Mouse (Mus musculus): ENCODE measurements around the gene Cog6. TPM values are rescaled to one million over a fixed set of nuclear protein-coding genes. Genes with fewer than 3 reads are reported as not detected.

Cog6 gene
- polyA plus RNA-seq, 1 experiment from 2014 or later, result 52.1 TPM

- H3K27me3 ChIP-seq, result no peaks in the 10 kb centered on the region
- H3K4me1 ChIP-seq, result no peaks in the 10 kb centered on the region
- H3K36me3 ChIP-seq, result no peaks in the 10 kb centered on the region
- H3K9ac ChIP-seq, result no peak overlapping the region
- no peak overlapping the region for H3K4me3 ChIP-seq
- WGBS, result 36% methylated on average over 6 of the region's 6 CpGs
- H3K4me2 ChIP-seq (replicated peaks), result no peak overlapping the region
- H3K9me3 ChIP-seq, result no peaks in the 10 kb centered on the region
- H3K27ac ChIP-seq, result no peak overlapping the region
- ATAC-seq (ENCODE audit: insufficient number of reproducible peaks, insufficient read depth, low FRiP score, low TSS enrichment), result no peak
Measured at GRCm38 (mm10) chr3:53031586-53031985, 14.5 kb upstream of the Cog6 start.

- Histone ChIP-seq H3K9me3 (no peaks in the 10 kb centered on the region), H3K9ac (no peak overlapping the region), H3K4me1 (no peaks in the 10 kb centered on the region), H3K36me3 (no peaks in the 10 kb centered on the region), H3K4me2 (replicated peaks) (no peak overlapping the region), H3K4me3 (no peak overlapping the region), H3K27me3 (no peaks in the 10 kb centered on the region), H3K27ac (no peak overlapping the region)
- WGBS, result 18% methylated on average over 7 of the region's 7 CpGs
- no peak for ATAC-seq (ENCODE audit: insufficient number of reproducible peaks, insufficient read depth, low FRiP score, low TSS enrichment)
Measured at GRCm38 (mm10) chr3:53029046-53029445, 12.0 kb upstream of the Cog6 start.

- no peak for ATAC-seq (ENCODE audit: insufficient number of reproducible peaks, insufficient read depth, low FRiP score, low TSS enrichment)
- H3K27ac ChIP-seq, result no peak overlapping the region
- no peaks in the 10 kb centered on the region for H3K9me3 ChIP-seq
- H3K27me3 ChIP-seq, result no peaks in the 10 kb centered on the region
- no peak overlapping the region for H3K4me2 ChIP-seq (replicated peaks)
- no peaks in the 10 kb centered on the region for H3K36me3 ChIP-seq
- 76% methylated on average over 4 of the region's 4 CpGs for WGBS
- H3K4me1 ChIP-seq, result no peaks in the 10 kb centered on the region
- H3K4me3 ChIP-seq, result no peak overlapping the region
- no peak overlapping the region for H3K9ac ChIP-seq
Measured at GRCm38 (mm10) chr3:53027333-53027732, 10.3 kb upstream of the Cog6 start.

DNA sequence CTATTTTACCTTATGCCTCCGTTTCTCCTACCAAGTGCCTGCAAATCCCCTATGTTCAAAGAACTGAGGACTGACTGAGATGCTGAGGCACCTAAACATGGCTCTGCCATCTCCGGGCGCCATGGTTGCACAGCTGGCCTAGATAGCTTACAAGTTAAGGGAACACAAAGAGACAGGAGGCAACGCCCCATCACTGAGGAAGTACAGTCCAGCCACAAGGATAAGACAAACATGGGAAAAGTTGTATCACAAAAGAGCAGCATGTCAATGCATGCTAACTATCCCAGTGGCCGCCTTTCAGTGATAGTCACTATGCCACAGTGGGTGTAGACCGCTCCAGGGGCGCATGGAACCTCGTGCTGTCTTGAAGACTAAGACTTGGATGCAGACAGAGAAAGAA is 9.6 kb downstream of the Cog6 start:
- Histone ChIP-seq H3K27me3 (no peaks in the 10 kb centered on the region), H3K27ac (no peak overlapping the region), H3K4me3 (no peak overlapping the region), H3K9me3 (no peaks in the 10 kb centered on the region), H3K9ac (no peak overlapping the region), H3K36me3 (peaks cover 35% of the 10 kb centered on the region), H3K4me1 (no peaks in the 10 kb centered on the region), H3K4me2 (replicated peaks) (no peak overlapping the region)
- ATAC-seq (ENCODE audit: insufficient number of reproducible peaks, insufficient read depth, low FRiP score, low TSS enrichment), result no peak
- 91% methylated on average over 8 of the region's 8 CpGs for WGBS

DNA sequence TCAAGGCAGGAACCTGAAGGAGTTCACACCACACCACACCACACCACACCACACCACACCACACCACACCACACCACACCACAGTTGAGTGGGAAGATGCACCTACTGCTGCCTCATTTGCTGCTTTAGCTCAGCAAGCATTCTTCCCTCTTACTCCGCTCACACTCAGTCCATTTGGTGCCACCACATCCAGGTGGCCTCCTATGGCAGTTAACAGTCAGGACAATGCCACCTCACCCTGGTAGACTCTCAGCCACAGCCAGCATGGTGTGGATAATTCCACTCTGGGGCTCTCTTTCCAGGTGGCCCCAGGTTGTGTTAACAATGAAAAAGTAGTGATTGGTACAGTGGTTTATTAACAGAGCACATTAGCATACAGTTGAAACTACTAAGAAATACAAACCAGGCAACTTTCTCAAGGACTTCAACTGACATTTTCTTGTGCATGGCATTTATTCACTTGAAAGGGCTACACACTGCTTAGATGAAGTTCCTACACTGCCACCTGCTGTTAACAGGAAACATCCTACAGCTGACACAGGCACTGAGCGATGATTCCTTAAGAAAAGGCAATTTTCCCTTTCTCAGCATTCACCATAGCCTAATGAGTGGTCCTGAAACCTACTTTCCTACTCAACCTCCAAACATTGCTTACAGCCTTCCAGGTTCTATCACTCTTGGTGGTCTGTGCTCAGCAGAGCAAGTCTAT is 12.5 kb downstream of the Cog6 start:
- WGBS, result 54% methylated on average over 2 of the region's 2 CpGs

GRCm38 (mm10) chr3:53002076-53002475 is 15.0 kb downstream of the Cog6 start:
- H3K36me3 ChIP-seq, result peaks cover 40% of the 10 kb centered on the region
- H3K9me3 ChIP-seq, result no peaks in the 10 kb centered on the region
- H3K27ac ChIP-seq, result no peak overlapping the region
- H3K9ac ChIP-seq, result no peak overlapping the region
- no peaks in the 10 kb centered on the region for H3K27me3 ChIP-seq
- ATAC-seq (ENCODE audit: insufficient number of reproducible peaks, insufficient read depth, low FRiP score, low TSS enrichment), result no peak
- 52% methylated on average over 6 of the region's 6 CpGs for WGBS
- H3K4me2 ChIP-seq (replicated peaks), result no peak overlapping the region
- no peaks in the 10 kb centered on the region for H3K4me1 ChIP-seq
- no peak overlapping the region for H3K4me3 ChIP-seq

More for the DNA sequence above, 12.5 kb downstream of the Cog6 start:
- H3K9me3 ChIP-seq, result no peaks in the 10 kb centered on the region
- H3K9ac ChIP-seq, result 0 out of 2 replicates have a peak overlapping the region, but pooled peaks have one; percentile 4
- no peaks in the 10 kb centered on the region for H3K27me3 ChIP-seq
- no peaks in the 10 kb centered on the region for H3K4me1 ChIP-seq
- H3K4me3 ChIP-seq, result no peak overlapping the region
- H3K36me3 ChIP-seq, result peaks cover 46% of the 10 kb centered on the region
- H3K4me2 ChIP-seq (replicated peaks), result no peak overlapping the region
- no peak overlapping the region for H3K27ac ChIP-seq
- ATAC-seq (ENCODE audit: insufficient number of reproducible peaks, insufficient read depth, low FRiP score, low TSS enrichment), result no peak

- H3K4me1 ChIP-seq, result no peaks in the 10 kb centered on the region
- H3K9me3 ChIP-seq, result no peaks in the 10 kb centered on the region
- H3K4me3 ChIP-seq, result no peak overlapping the region
- no peak for ATAC-seq (ENCODE audit: insufficient number of reproducible peaks, insufficient read depth, low FRiP score, low TSS enrichment)
- H3K9ac ChIP-seq, result no peak overlapping the region
- 82% methylated on average over 3 of the region's 3 CpGs for WGBS
- no peak overlapping the region for H3K27ac ChIP-seq
- H3K36me3 ChIP-seq, result peaks cover 42% of the 10 kb centered on the region
- no peaks in the 10 kb centered on the region for H3K27me3 ChIP-seq
- H3K4me2 ChIP-seq (replicated peaks), result no peak overlapping the region
Measured at GRCm38 (mm10) chr3:52999996-53000395, 17.0 kb downstream of the Cog6 start.

DNA sequence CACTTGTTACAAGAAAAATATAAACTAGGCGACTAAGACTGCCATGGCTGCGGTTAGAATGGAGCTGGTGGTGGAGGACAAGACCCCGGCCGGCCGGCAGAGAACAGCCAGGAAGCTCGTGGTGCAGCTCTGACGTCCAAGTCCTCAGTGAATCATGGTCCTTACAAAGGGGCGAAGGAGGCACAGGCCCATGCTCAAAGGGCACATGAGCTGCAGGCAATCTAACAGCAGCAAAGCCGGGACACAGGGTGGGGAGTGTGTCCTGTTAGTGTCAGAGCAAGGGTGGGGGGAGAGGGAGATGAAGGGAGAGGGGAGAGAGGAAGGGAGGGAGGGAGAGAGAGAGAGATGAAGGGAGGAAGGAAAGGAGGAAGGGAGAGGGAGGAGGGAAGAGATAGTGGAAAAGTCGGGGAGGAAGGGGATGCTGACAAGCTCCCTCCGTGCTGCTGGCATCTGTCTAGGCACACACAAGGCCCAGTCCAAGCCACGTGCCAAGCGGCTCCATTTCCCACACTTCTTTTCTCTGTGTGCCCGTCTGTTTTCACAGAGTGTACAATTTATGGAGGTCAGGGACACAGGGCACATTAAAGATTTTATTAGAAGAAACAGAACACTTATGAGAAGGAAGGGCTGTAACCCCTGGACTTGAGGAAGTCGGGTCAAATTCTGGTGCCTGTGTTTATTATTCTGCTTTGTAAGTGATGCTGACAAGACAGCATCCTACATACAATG is 17.9 kb downstream of the Cog6 start:
- H3K4me3 ChIP-seq, result no peak overlapping the region
- H3K27me3 ChIP-seq, result no peaks in the 10 kb centered on the region
- no peak overlapping the region for H3K4me2 ChIP-seq (replicated peaks)
- no peaks in the 10 kb centered on the region for H3K9me3 ChIP-seq
- no peak overlapping the region for H3K27ac ChIP-seq
- peaks cover 42% of the 10 kb centered on the region for H3K36me3 ChIP-seq
- H3K4me1 ChIP-seq, result no peaks in the 10 kb centered on the region
- no peak for ATAC-seq (ENCODE audit: insufficient number of reproducible peaks, insufficient read depth, low FRiP score, low TSS enrichment)
- H3K9ac ChIP-seq, result no peak overlapping the region
- 80% methylated on average over 15 of the region's 15 CpGs for WGBS

GRCm38 (mm10) chr3:52997381-52997780 is 19.7 kb downstream of the Cog6 start:
- Histone ChIP-seq H3K4me2 (replicated peaks) (no peak overlapping the region), H3K9ac (no peak overlapping the region), H3K27me3 (no peaks in the 10 kb centered on the region), H3K27ac (no peak overlapping the region), H3K4me1 (no peaks in the 10 kb centered on the region), H3K9me3 (no peaks in the 10 kb centered on the region), H3K36me3 (peaks cover 53% of the 10 kb centered on the region), H3K4me3 (no peak overlapping the region)
- 63% methylated on average over 1 of the region's 1 CpGs for WGBS
- ATAC-seq (ENCODE audit: insufficient number of reproducible peaks, insufficient read depth, low FRiP score, low TSS enrichment), result no peak

- no peak for ATAC-seq (ENCODE audit: insufficient number of reproducible peaks, insufficient read depth, low FRiP score, low TSS enrichment)
- H3K4me1 ChIP-seq, result no peaks in the 10 kb centered on the region
- H3K27ac ChIP-seq, result no peak overlapping the region
- no peak overlapping the region for H3K4me2 ChIP-seq (replicated peaks)
- WGBS, result 90% methylated on average over 5 of the region's 5 CpGs
- no peaks in the 10 kb centered on the region for H3K9me3 ChIP-seq
- no peaks in the 10 kb centered on the region for H3K27me3 ChIP-seq
- H3K36me3 ChIP-seq, result peaks cover 52% of the 10 kb centered on the region
- no peak overlapping the region for H3K4me3 ChIP-seq
- no peak overlapping the region for H3K9ac ChIP-seq
Measured at GRCm38 (mm10) chr3:52996635-52997034, 20.4 kb downstream of the Cog6 start.

DNA sequence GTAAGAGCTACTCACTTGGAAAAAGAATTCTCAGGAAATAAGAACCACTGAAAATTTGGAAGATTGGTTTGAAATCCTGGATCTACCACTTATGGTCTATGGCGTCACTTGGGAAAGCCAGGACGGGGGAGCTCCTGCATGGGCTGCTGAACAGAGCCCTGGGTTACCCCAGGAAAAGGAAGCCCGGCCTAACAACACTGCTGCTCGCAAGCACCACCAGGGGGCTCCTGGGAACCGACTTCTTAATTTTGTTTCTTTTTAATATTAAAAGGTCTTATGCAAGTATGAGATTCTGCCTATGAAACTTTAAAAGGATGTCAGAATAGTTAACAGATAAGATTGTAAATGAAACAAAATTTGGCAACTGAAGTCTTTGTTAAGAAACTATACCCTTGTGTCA is 22.4 kb downstream of the Cog6 start:
- H3K27ac ChIP-seq, result no peak overlapping the region
- no peak overlapping the region for H3K4me2 ChIP-seq (replicated peaks)
- H3K4me3 ChIP-seq, result no peak overlapping the region
- no peak for ATAC-seq (ENCODE audit: insufficient number of reproducible peaks, insufficient read depth, low FRiP score, low TSS enrichment)
- WGBS, result 66% methylated on average over 5 of the region's 5 CpGs
- H3K27me3 ChIP-seq, result no peaks in the 10 kb centered on the region
- peaks cover 47% of the 10 kb centered on the region for H3K36me3 ChIP-seq
- no peaks in the 10 kb centered on the region for H3K4me1 ChIP-seq
- H3K9ac ChIP-seq, result no peak overlapping the region
- H3K9me3 ChIP-seq, result no peaks in the 10 kb centered on the region

DNA sequence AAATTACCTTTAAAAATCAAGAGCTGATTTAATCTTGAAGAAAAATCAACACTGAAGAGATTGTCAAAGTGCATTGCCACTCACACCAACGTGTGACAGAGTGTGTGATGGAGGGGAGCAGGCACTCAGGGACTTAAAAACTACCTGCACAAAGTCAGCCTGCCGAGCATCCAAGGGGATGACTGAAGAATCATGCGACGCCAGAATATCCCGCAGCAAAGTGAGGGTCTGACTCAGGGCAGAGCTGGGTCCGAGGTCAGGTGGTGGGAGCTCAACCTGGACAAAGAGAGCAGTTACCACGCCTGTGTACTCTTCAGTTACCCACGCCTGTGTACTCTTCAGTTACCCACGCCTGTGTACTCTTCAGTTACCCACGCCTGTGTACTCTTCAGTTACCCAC is 23.7 kb downstream of the Cog6 start:
- H3K9me3 ChIP-seq, result no peaks in the 10 kb centered on the region
- no peak overlapping the region for H3K27ac ChIP-seq
- H3K4me2 ChIP-seq (replicated peaks), result no peak overlapping the region
- H3K9ac ChIP-seq, result no peak overlapping the region
- H3K36me3 ChIP-seq, result peaks cover 46% of the 10 kb centered on the region
- H3K4me3 ChIP-seq, result no peak overlapping the region
- no peaks in the 10 kb centered on the region for H3K4me1 ChIP-seq
- WGBS, result 87% methylated on average over 9 of the region's 10 CpGs
- no peak for ATAC-seq (ENCODE audit: insufficient number of reproducible peaks, insufficient read depth, low FRiP score, low TSS enrichment)
- H3K27me3 ChIP-seq, result no peaks in the 10 kb centered on the region

Measured in embryonic facial prominence, embryonic 12.5 days (tissue).